Mouse (Mus musculus): ENCODE data around the gene Ankrd33b.

- TF ChIP-seq CTCF (IDR thresholded peaks at IDR 0.05; ENCODE audit: borderline replicate concordance, extremely low read depth, insufficient read depth, insufficient read length) (no peak), POLR2A (IDR thresholded peaks at IDR 0.05; ENCODE audit: borderline replicate concordance, extremely low read depth, insufficient read depth, insufficient read length, poor library complexity, severe bottlenecking) (no peak)
These were observed 65.1 kb downstream of the Ankrd33b start for GRCm38 (mm10) chr15:31302293-31302990.
